Mouse (Mus musculus) Patski (cell line): Measurements from ENCODE around the gene Hist2h3c2. TPM values are rescaled to one million over a fixed set of nuclear protein-coding genes. Genes with fewer than 3 reads are reported as not detected.
A peak's percentile ranks its signal among the peaks of the same experiment; 100 is the strongest.
"Not testable (repeated sequence)": the region's sequence is repeated elsewhere in the genome, so short reads cannot be mapped to it uniquely, and the experiment has no call there.

Experiments
- ATAC-seq: fragments of 100-300 bp; one replicate; pipeline ENCODE4 v1.8.0; 2021
- CTCF ChIA-PET: fragments of 350-600 bp; sonication (Branson Sonifier 250); formaldehyde crosslinking; loops from one replicate; lab custom pipeline; 2022; ENCODE audit warnings: inconsistent platforms; lab: Charles Lee
- POLR2A ChIA-PET: fragments of 350-600 bp; sonication (Branson Sonifier 250); formaldehyde crosslinking; loops from one replicate; lab custom pipeline; 2022; ENCODE audit warnings: antibody characterized with exemption, inconsistent platforms; lab: Charles Lee
- DNase-seq: peaks from one replicate; pipeline ENCODE4 v3.0.0-alpha.2; 2011; ENCODE audit warnings: low read depth, low spot score
- H3K27me3 ChIP-seq: fragments of 371-371 bp; one replicate; pipeline ENCODE4 v1.5.1; 2021
- CTCF ChIP-seq: fragments of 100-300 bp; IDR thresholded peaks from one replicate; pipeline ENCODE4 v1.5.1; 2021
- in situ Hi-C: fragments of 300-500 bp; cut with MboI; formaldehyde crosslinking; loops from 3 replicates; pipeline ENCODE4 v1.11.1; 2018; ENCODE audit warnings: low pct_unique_long_range_greater_than_20kb, mixed read lengths
- polyA plus RNA-seq: library from polyadenylated mRNA; unstranded; gene quantifications from one replicate; pipeline ENCODE4 v1.2.3, GENCODE M21; 2021

The Hist2h3c2 gene
- polyA plus RNA-seq, 1 experiment from 2014 or later: 3.7 TPM

GRCm38 (mm10) chr3:96247356-96248140 lies 8.6 kb upstream of the Hist2h3c2 start:
- no peaks in the 10 kb centered on the region for H3K27me3 ChIP-seq
- TF ChIP-seq CTCF: no peak
- CTCF ChIA-PET: no interaction called here
- in situ Hi-C loops: no loop called here
- POLR2A ChIA-PET: interaction anchor here (0.8 kb wide), 1 partner anchor 28 kb away, joined by 3 read pairs; the partner anchor contains the start of genes Bola1 and Hist2h2ab
- ATAC-seq: no peak
- DNase-seq: no peak

- POLR2A ChIA-PET, H3K27me3 ChIP-seq, in situ Hi-C loops, DNase-seq, CTCF ChIA-PET: not testable (repeated sequence)
- peak; percentile 89 for ATAC-seq
Measured at GRCm38 (mm10) chr3:96246427-96246856, 7.5 kb upstream of the Hist2h3c2 start, which contains the start of gene Hist2h3c1. Gene Hist2h3c1 (plus strand): TSS chr3:96246685.

- POLR2A ChIA-PET, DNase-seq, CTCF ChIA-PET, H3K27me3 ChIP-seq, ATAC-seq, in situ Hi-C loops: not testable (repeated sequence)
Measured at GRCm38 (mm10) chr3:96246018-96246417, 7.1 kb upstream of the Hist2h3c2 start.

GRCm38 (mm10) chr3:96245003-96245886 lies 6.3 kb upstream of the Hist2h3c2 start, which contains the start of gene Hist2h2aa1:
Gene Hist2h2aa1 (plus strand): TSS chr3:96245497.
- DNase-seq (peak; percentile 66), ATAC-seq (peak; percentile 68)

GRCm38 (mm10) chr3:96243921-96244572 lies 5.1 kb upstream of the Hist2h3c2 start:
- CTCF ChIA-PET: interaction anchor here (0.7 to 2.4 kb wide), 7 partner anchors 18 to 178 kb away, joined by 3 to 12 read pairs (median 7); partner anchors contain the start of genes Bola1, Hist2h2ab, Hist2h2ac and Hist2h2bb
- H3K27me3 ChIP-seq: no peaks in the 10 kb centered on the region
- in situ Hi-C loops: no loop called here
- POLR2A ChIA-PET: interaction anchor here (0.7 to 5.3 kb wide), 10 partner anchors 15 to 82 kb away, joined by 3 to 56 read pairs (median 4); partner anchors contain the start of genes Bola1, Hist2h2ab, Hist2h2ac and Hist2h2bb
- DNase-seq: no peak
- TF ChIP-seq CTCF: no peak
- ATAC-seq: no peak

More at GRCm38 (mm10) chr3:96245003-96245886, 6.3 kb upstream of the Hist2h3c2 start, which contains the start of gene Hist2h2aa1:
- in situ Hi-C loops, H3K27me3 ChIP-seq: not testable (repeated sequence)
- ChIA-PET CTCF (interaction anchor here (1.2 to 2.4 kb wide), 2 partner anchors 14 to 179 kb away, joined by 3 to 11 read pairs; no protein-coding TSS in a partner anchor), POLR2A (interaction anchor here (0.9 to 5.3 kb wide), 6 partner anchors 16 to 49 kb away, joined by 3 to 56 read pairs (median 6); partner anchors contain the start of genes Bola1, Hist2h2ab, Hist2h2ac and Hist2h2bb)

- DNase-seq (no peak), ATAC-seq (no peak)
- in situ Hi-C loops: no loop called here
- no peaks in the 10 kb centered on the region for H3K27me3 ChIP-seq
- POLR2A ChIA-PET: interaction anchor here (1.4 to 5.3 kb wide), 2 partner anchors 21 to 28 kb away, joined by 3 to 56 read pairs; partner anchors contain the start of genes Bola1, Hist2h2ab, Hist2h2ac and Hist2h2bb
- TF ChIP-seq CTCF: no peak
- CTCF ChIA-PET: interaction anchor here (0.9 to 1.3 kb wide), 4 partner anchors 14 to 84 kb away, joined by 3 read pairs; no protein-coding TSS in a partner anchor
Measured at GRCm38 (mm10) chr3:96240799-96241197, 1.9 kb upstream of the Hist2h3c2 start.

GRCm38 (mm10) chr3:96239949-96240798 lies 1.2 kb upstream of the Hist2h3c2 start, which contains the start of gene Hist2h2aa2:
Gene Hist2h2aa2 (minus strand): TSS chr3:96240276.
- H3K27me3 ChIP-seq, in situ Hi-C loops: not testable (repeated sequence)
- ChIA-PET CTCF (interaction anchor here (0.9 to 1.3 kb wide), 4 partner anchors 13 to 83 kb away, joined by 3 read pairs; no protein-coding TSS in a partner anchor), POLR2A (interaction anchor here (5.3 kb wide), 1 partner anchor 21 kb away, joined by 56 read pairs; the partner anchor contains the start of genes Bola1, Hist2h2ab, Hist2h2ac and Hist2h2be)
- ATAC-seq (peak; percentile 83), DNase-seq (peak; percentile 41)

GRCm38 (mm10) chr3:96237904-96238511 lies 919 bp downstream of the Hist2h3c2 start:
- ChIA-PET CTCF (interaction anchor here (0.9 to 3.2 kb wide), 11 partner anchors 10 to 272 kb away, joined by 4 to 23 read pairs (median 5); partner anchors contain the start of genes Bola1, Hist2h2ab, Hist2h2ac and Hist2h2be), POLR2A (interaction anchor here (0.6 to 5.8 kb wide), 5 partner anchors 9 to 42 kb away, joined by 3 to 54 read pairs (median 4); partner anchors contain the start of genes Bola1, Hist2h2ab, Hist2h2ac and Hist2h2be)
- H3K27me3 ChIP-seq: no peaks in the 10 kb centered on the region
- in situ Hi-C loops: no loop called here
- DNase-seq (no peak), ATAC-seq (no peak)
- no peak for TF ChIP-seq CTCF
